Mouse (Mus musculus) layer of hippocampus, adult 9-10 months (tissue): ENCODE results near the gene Cabp4.

Experiments used
- DNase-seq: peaks from one replicate; pipeline ENCODE4 v3.0.0; 2022; ENCODE audit warnings: low spot score

The Cabp4 gene

GRCm38 (mm10) chr19:4101466-4101865 is 42.4 kb downstream of the Cabp4 start:
- no peak for DNase-seq

- DNase-seq, result no peak
These were observed 43.0 kb downstream of the Cabp4 start for GRCm38 (mm10) chr19:4100718-4101261.

GRCm38 (mm10) chr19:4099837-4100717 is 43.8 kb downstream of the Cabp4 start, which contains the start of gene Pitpnm1:
TSS of gene Pitpnm1 (plus strand) at chr19:4099998.
- no peak for DNase-seq

- peak; percentile 87 for DNase-seq
These were observed 44.8 kb downstream of the Cabp4 start for GRCm38 (mm10) chr19:4099056-4099455.

- no peak for DNase-seq
These were observed 45.4 kb downstream of the Cabp4 start for GRCm38 (mm10) chr19:4098426-4098825.

GRCm38 (mm10) chr19:4097441-4097825 is 46.4 kb downstream of the Cabp4 start:
- peak; percentile 51 for DNase-seq

- peak; percentile 100 for DNase-seq
These were observed 47.0 kb downstream of the Cabp4 start, which contains the start of gene Cdk2ap2 for GRCm38 (mm10) chr19:4096642-4097440. TSS of gene Cdk2ap2 (plus strand) at chr19:4097182.

- no peak for DNase-seq
These were observed 48.0 kb downstream of the Cabp4 start for GRCm38 (mm10) chr19:4095802-4096201.

- no peak for DNase-seq
These were observed 49.0 kb downstream of the Cabp4 start for GRCm38 (mm10) chr19:4094774-4095303.

GRCm38 (mm10) chr19:4094348-4094747 is 49.5 kb downstream of the Cabp4 start:
- no peak for DNase-seq

GRCm38 (mm10) chr19:4093772-4094171 is 50.1 kb downstream of the Cabp4 start:
- DNase-seq, result no peak

- no peak for DNase-seq
These were observed 51.1 kb downstream of the Cabp4 start for GRCm38 (mm10) chr19:4092750-4093149.

- no peak for DNase-seq
These were observed 52.5 kb downstream of the Cabp4 start for GRCm38 (mm10) chr19:4091383-4091782.

- DNase-seq, result no peak
These were observed 53.4 kb downstream of the Cabp4 start for GRCm38 (mm10) chr19:4090446-4090845.

- no peak for DNase-seq
These were observed 54.7 kb downstream of the Cabp4 start for GRCm38 (mm10) chr19:4089128-4089527.

- DNase-seq, result no peak
These were observed 55.7 kb downstream of the Cabp4 start for GRCm38 (mm10) chr19:4088146-4088545.

- DNase-seq, result no peak
These were observed 56.7 kb downstream of the Cabp4 start for GRCm38 (mm10) chr19:4087090-4087489.

GRCm38 (mm10) chr19:4086156-4086555 is 57.7 kb downstream of the Cabp4 start:
- no peak for DNase-seq
